Mouse (Mus musculus) testis, adult 2 months (tissue): ENCODE measurements at regions not wholly inside any gene's neighbourhood (a gene's known extent, or its start where the extent isn't known, plus 50 kb on each side); places are given as distances from the start of the nearest gene placed in this dataset.

Experiments used
- CTCF ChIP-seq: fragments of 200-500 bp; IDR thresholded peaks from 2 replicates; pipeline ENCODE4 v1.5.1; 2012; ENCODE audit warnings: low read depth, mild to moderate bottlenecking, inconsistent platforms, low read length, moderate library complexity; ENCODE audit not compliant: control insufficient read depth, insufficient read depth, insufficient replicate concordance
- POLR2A ChIP-seq: fragments of 200-500 bp; IDR thresholded peaks from 2 replicates; pipeline ENCODE4 v1.6.1; 2012; ENCODE audit warnings: low read depth, mild to moderate bottlenecking, inconsistent platforms, low read length, moderate library complexity; ENCODE audit not compliant: control insufficient read depth

DNA sequence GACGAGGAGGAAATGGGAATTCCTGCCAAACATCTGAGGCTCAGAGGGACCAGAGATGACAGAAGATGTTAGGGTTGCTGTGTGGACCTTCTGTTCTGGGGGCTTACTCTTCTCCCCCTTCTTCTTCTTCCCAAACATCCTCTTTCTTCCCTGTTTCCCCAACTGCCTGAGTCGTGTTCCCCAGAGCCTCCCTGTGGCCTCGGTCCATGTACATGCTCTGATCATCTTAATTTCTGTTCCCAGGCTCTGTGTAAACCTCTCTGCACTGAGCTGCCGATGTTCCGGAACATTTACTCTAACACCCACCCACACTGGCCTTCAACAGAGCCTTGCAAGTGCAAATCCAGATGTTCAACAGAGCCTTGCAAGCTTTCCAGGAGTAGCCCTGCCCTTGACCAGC, 90.1 kb upstream of the Adra1d start:
- no peak for TF ChIP-seq CTCF
- no peak for TF ChIP-seq POLR2A
